Mouse (Mus musculus): ENCODE results near the gene Spag7. TPM values are rescaled to one million over a fixed set of nuclear protein-coding genes. Genes with fewer than 3 reads are reported as not detected.
A peak's percentile ranks its signal among the peaks of the same experiment; 100 is the strongest.

Gene Spag7
- polyA plus RNA-seq, 2 experiments = 27.4 to 42.0 TPM

DNA sequence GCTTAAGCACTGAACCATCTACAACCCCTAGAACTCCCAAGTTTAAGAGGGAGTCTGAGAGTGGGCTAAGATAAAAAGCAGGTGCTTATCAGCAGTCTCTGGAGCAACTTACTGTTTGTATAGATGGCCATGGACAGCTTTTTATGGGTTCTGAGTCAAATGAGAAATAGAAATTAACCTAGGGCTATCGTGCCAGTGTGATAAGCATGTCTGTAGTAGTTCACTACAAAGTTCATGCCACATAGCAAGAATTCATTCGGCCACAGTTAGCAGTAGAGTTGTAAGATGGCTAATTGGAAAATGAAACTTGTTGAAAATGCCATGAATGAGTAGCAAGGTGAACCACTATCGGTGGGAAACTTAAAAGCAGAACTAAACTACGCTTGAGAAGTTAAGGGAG is 20.7 kb downstream of the Spag7 start:
- H3K4me2 ChIP-seq (ENCODE audit: low read depth) = peak overlapping the region; percentile 85
- no peaks in the 10 kb centered on the region for H3K27me3 ChIP-seq (ENCODE audit: control insufficient read depth, insufficient read depth, low read length)
- peaks cover 43 to 56% of the 10 kb centered on the region in 2 experiments for H3K4me1 ChIP-seq (replicated peaks; ENCODE audit: control insufficient read depth in 2 of 2, insufficient read depth in 2 of 2, low read length in 1 of 2)
- H3K36me3 ChIP-seq (replicated peaks; ENCODE audit: control insufficient read depth, insufficient read depth, low read depth) = peaks cover 49% of the 10 kb centered on the region
- ATAC-seq (ENCODE audit: insufficient read depth) (peak; percentile 10; the same call in 1 of the 2 replicates), DNase-seq (ENCODE audit: low read depth in 3 of 3, low spot score in 3 of 3) (peak; percentile 54 to 67 (median 66))
- TF ChIP-seq EP300 (IDR thresholded peaks at IDR 0.05; ENCODE audit: low read depth) (peak; percentile 76), CTCF (IDR thresholded peaks at IDR 0.05; ENCODE audit: low read depth) (no peak)
- peak overlapping the region; percentile 99 for H3K9ac ChIP-seq (replicated peaks)
- H3K4me3 ChIP-seq (ENCODE audit: insufficient read depth in 1 of 2, low read depth in 2 of 2, low read length in 2 of 2) = peak overlapping the region; percentile 82 to 93
- peak overlapping the region; percentile 95 for H3K27ac ChIP-seq
- 7% methylated on average over 4 of the region's 4 CpGs for WGBS (ENCODE audit: insufficient replicate concordance)
- H3K9me3 ChIP-seq (ENCODE audit: control insufficient read depth, low read length) = no peaks in the 10 kb centered on the region

GRCm38 (mm10) chr11:70647716-70648420 is 21.3 kb downstream of the Spag7 start:
- 2% methylated on average over 28 of the region's 28 CpGs for WGBS (ENCODE audit: insufficient replicate concordance)
- peaks cover 48% of the 10 kb centered on the region for H3K36me3 ChIP-seq (replicated peaks; ENCODE audit: control insufficient read depth, insufficient read depth, low read depth)
- peak; percentile 19 for ATAC-seq (ENCODE audit: insufficient read depth)
- no peaks in the 10 kb centered on the region for H3K9me3 ChIP-seq (ENCODE audit: control insufficient read depth, low read length)
- no peak for DNase-seq (ENCODE audit: low read depth in 3 of 3, low spot score in 3 of 3)
- TF ChIP-seq CTCF (IDR thresholded peaks at IDR 0.05; ENCODE audit: low read depth) (no peak), EP300 (IDR thresholded peaks at IDR 0.05; ENCODE audit: low read depth) (no peak)
- peak overlapping the region; percentile 82 to 93 for H3K4me3 ChIP-seq (ENCODE audit: insufficient read depth in 1 of 2, low read depth in 2 of 2, low read length in 2 of 2)
- H3K27me3 ChIP-seq (ENCODE audit: control insufficient read depth, insufficient read depth, low read length) = no peaks in the 10 kb centered on the region
- peak overlapping the region; percentile 95 for H3K27ac ChIP-seq
- peak overlapping the region; percentile 99 for H3K9ac ChIP-seq (replicated peaks)
- peak overlapping the region; percentile 85 for H3K4me2 ChIP-seq (ENCODE audit: low read depth)
- peaks cover 43 to 55% of the 10 kb centered on the region in 2 experiments for H3K4me1 ChIP-seq (replicated peaks; ENCODE audit: control insufficient read depth in 2 of 2, insufficient read depth in 2 of 2, low read length in 1 of 2)

DNA sequence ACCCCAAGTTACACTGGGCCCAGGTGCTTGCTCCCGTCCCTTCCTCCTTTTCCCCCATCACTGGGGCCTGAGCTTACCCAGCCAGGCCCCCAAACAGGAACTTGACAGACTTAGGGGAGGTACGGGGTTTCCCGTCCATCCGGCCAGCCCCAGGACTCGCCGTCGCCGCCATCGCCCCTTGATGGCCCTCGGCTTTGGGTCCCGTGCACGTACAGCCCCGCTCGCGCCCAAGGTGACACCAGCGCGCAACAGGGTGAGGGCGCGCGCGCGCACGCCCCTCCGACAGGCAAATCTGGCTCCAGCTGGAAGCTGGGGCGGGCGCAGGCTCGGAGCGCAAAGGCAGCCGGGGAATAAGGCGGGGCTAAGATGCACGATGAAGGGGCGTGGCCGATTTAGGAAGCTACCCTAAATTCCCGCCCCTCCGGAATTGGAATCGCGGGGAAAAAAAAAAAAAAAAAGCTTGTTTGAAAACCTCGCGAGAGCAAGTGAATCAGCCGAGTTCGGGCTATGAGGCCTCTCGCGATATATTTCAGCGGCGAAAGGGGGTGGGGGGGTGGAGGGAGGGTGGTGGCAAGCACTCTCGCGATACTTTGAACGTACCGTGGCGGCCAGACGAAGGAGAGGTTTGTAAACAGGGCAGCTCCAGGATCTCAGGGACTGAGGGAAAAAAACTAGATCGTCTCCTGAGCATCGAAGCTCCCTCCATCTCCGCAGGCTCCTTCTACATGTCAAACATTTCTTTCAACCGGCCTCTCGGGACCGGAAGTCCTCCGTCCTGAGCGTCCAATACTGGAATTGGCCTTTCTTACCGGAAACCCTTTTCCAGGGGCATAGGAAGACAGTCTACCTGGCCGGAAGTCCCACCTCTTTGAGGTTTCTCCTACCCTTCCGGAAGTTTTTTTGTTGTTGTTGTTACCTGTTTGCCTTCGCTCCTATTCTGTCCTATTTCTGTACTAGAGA is 22.2 kb downstream of the Spag7 start, which contains the start of the genes Rnf167 and Slc25a11:
Gene Rnf167 (plus strand): TSS at position 545 of the 960 bp plus-strand sequence.
Gene Slc25a11 (minus strand): TSS at position 789 of the 960 bp plus-strand sequence.
- Histone ChIP-seq H3K4me1 (replicated peaks; ENCODE audit: control insufficient read depth in 2 of 2, insufficient read depth in 2 of 2, low read length in 1 of 2) (peaks cover 38 to 48% of the 10 kb centered on the region in 2 experiments), H3K9me3 (ENCODE audit: control insufficient read depth, low read length) (no peaks in the 10 kb centered on the region)
- TF ChIP-seq EP300 (IDR thresholded peaks at IDR 0.05; ENCODE audit: low read depth) = peak; percentile 77
- TF ChIP-seq CTCF (IDR thresholded peaks at IDR 0.05; ENCODE audit: low read depth) = peak; percentile 46

DNA sequence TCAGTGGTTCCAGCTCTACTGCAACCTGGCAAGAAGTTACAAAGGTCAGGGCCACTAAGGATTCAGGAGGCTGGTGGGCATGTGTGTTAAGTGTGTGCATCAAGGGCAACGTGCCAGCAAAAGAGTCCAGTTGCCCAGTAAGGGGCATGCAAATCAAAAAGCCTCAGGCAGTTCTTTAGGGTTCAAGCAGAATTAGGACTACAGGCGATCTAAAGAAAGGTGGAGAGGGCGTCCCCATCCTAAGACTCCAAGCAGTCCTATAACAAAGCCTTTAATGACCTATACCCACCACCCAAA is 23.0 kb downstream of the Spag7 start:
- H3K27me3 ChIP-seq (ENCODE audit: control insufficient read depth, insufficient read depth, low read length) = no peaks in the 10 kb centered on the region

More for the DNA sequence above, 22.2 kb downstream of the Spag7 start, which contains the start of the genes Rnf167 and Slc25a11:
- peak within 1 kb of the TSS; percentile 97 for H3K4me2 ChIP-seq (ENCODE audit: low read depth)
- H3K27ac ChIP-seq = peak within 1 kb of the TSS; percentile 95
- H3K27me3 ChIP-seq (ENCODE audit: control insufficient read depth, insufficient read depth, low read length) = no peaks in the 10 kb centered on the region
- DNase-seq (ENCODE audit: low read depth in 3 of 3, low spot score in 3 of 3) = peak; percentile 98 to 99 (median 98)
- ATAC-seq (ENCODE audit: insufficient read depth) = peak; percentile 83
- peak within 1 kb of the TSS; percentile 82 to 93 for H3K4me3 ChIP-seq (ENCODE audit: insufficient read depth in 1 of 2, low read depth in 2 of 2, low read length in 2 of 2)
- peaks cover 39% of the 10 kb centered on the region for H3K36me3 ChIP-seq (replicated peaks; ENCODE audit: control insufficient read depth, insufficient read depth, low read depth)
- H3K9ac ChIP-seq (replicated peaks) = peak within 1 kb of the TSS; percentile 99
- under 1% methylated on average over 63 of the region's 63 CpGs for WGBS (ENCODE audit: insufficient replicate concordance)

More for the DNA sequence above, 23.0 kb downstream of the Spag7 start:
- peaks cover 31% of the 10 kb centered on the region for H3K36me3 ChIP-seq (replicated peaks; ENCODE audit: control insufficient read depth, insufficient read depth, low read depth)
- H3K9me3 ChIP-seq (ENCODE audit: control insufficient read depth, low read length) = no peaks in the 10 kb centered on the region
- no peak for DNase-seq (ENCODE audit: low read depth in 3 of 3, low spot score in 3 of 3)
- peak overlapping the region; percentile 97 for H3K4me2 ChIP-seq (ENCODE audit: low read depth)
- peaks cover 30 to 41% of the 10 kb centered on the region in 2 experiments for H3K4me1 ChIP-seq (replicated peaks; ENCODE audit: control insufficient read depth in 2 of 2, insufficient read depth in 2 of 2, low read length in 1 of 2)
- H3K4me3 ChIP-seq (ENCODE audit: insufficient read depth in 1 of 2, low read depth in 2 of 2, low read length in 2 of 2) = peak overlapping the region; percentile 61 to 93
- ATAC-seq (ENCODE audit: insufficient read depth) = no peak
- H3K27ac ChIP-seq = peak overlapping the region; percentile 53
- TF ChIP-seq CTCF (IDR thresholded peaks at IDR 0.05; ENCODE audit: low read depth) = no peak
- peak overlapping the region; percentile 79 for H3K9ac ChIP-seq (replicated peaks)
- WGBS (ENCODE audit: insufficient replicate concordance) = 17% methylated on average over 3 of the region's 3 CpGs

Measured in liver, embryonic 14.5 days (tissue).